Mouse (Mus musculus): ENCODE measurements around the gene AI597479.

DNA sequence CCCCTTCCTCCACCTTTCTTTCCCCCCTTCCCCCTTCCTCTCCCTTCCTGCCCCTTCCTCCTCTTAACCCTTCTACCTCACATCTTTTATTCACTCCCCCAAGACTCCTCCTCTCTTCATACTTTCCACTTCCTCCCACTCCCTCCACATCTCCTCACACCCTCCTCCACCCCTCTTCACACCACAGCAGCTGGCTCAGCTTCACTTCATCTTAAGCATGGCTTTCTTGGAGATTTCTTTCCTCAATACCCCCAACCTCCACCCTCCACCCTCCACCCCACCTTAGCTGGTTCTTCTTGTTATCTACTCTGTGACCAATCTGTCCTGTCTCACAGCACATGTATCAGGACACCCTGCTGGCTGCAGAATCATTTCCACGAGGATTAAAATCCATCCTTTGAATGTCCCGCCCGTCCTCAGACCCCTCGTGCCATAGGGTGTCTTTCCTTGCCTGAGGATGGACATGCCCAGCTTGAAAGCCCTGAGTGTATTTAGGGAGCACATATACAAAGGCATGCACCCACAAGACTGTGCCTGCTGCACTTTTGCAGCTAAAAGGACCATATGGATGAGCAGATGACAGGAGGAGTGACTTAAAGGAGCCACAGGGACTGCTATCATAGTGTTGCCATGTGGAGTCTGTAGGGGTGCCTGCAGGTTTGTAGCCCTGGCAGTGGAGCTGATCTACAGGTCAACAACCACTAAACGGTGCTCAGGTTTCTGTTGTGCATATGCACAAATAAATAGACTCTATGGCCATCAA lies 31.9 kb downstream of the AI597479 start:
- no peak for TF ChIP-seq POLR2A (IDR thresholded peaks at IDR 0.05; ENCODE audit: borderline replicate concordance, extremely low read depth, insufficient read depth, insufficient read length, poor library complexity, severe bottlenecking)
- no peak for TF ChIP-seq CTCF (IDR thresholded peaks at IDR 0.05; ENCODE audit: borderline replicate concordance, extremely low read depth, insufficient read depth, insufficient read length)

Data from brain, embryonic 14.5 days (tissue).